Comparison of ENCODE assay signal across 11 mouse cellular contexts in genomic region chr13:51434460-51434859, GRCm38 (mm10). TPM values are rescaled to one million over a fixed set of nuclear protein-coding genes. Genes with fewer than 3 reads are reported as not detected.
DNase-seq lines count a peak whose midpoint lies in the region; ATAC-seq and TF ChIP-seq lines count a peak whose summit lies in the region.
"Had no signal": no experiment of that assay in that cellular context is flagged by ENCODE, and none has a peak within 500 bp of the region (broad histone marks: within the 10 kb centered on the region; RNA-seq: fewer than 3 reads in every experiment).

No protein-coding gene starts in this region.

- no peak overlapping the region for H3K9ac ChIP-seq in forebrain, embryonic 14.5 days (ENCODE audit: low read length)
- H3K9ac ChIP-seq: forebrain, embryonic 12.5 days; heart, embryonic 15.5 days had no signal

- H3K27ac ChIP-seq in left cerebral cortex, adult 2 months: no peak overlapping the region
- H3K27ac ChIP-seq in forebrain, embryonic 14.5 days (ENCODE audit: low read depth, low read length): no peak overlapping the region
- H3K27ac ChIP-seq: forebrain, embryonic 12.5 days; heart, embryonic 15.5 days had no signal

- no peak overlapping the region for H3K4me3 ChIP-seq in left cerebral cortex, adult 2 months
- no peak overlapping the region for H3K4me3 ChIP-seq in E14TG2a.4 (replicated peaks; ENCODE audit: low read length)
- H3K4me3 ChIP-seq in forebrain, embryonic 14.5 days (ENCODE audit: low read depth, low read length): no peak overlapping the region
- H3K4me3 ChIP-seq: forebrain, embryonic 12.5 days; heart, embryonic 15.5 days had no signal

- H3K4me1 ChIP-seq in E14TG2a.4 (replicated peaks; ENCODE audit: low read depth, low read length): peaks cover 13% of the 10 kb centered on the region
- H3K4me1 ChIP-seq in forebrain, embryonic 14.5 days (ENCODE audit: control insufficient read depth, insufficient read depth, low read length): peaks cover 6% of the 10 kb centered on the region; the same call in 1 of the 2 replicates
- H3K4me1 ChIP-seq: heart, embryonic 15.5 days had no signal

- peaks cover 4% of the 10 kb centered on the region; the same call in 1 of the 2 replicates for H3K27me3 ChIP-seq in E14TG2a.4 (ENCODE audit: insufficient read depth, low read length)
- H3K27me3 ChIP-seq in Patski: peaks cover 13% of the 10 kb centered on the region
- H3K27me3 ChIP-seq in forebrain, embryonic 14.5 days (replicated peaks; ENCODE audit: control insufficient read depth, insufficient read depth, low read length): no peaks in the 10 kb centered on the region
- H3K27me3 ChIP-seq: forebrain, embryonic 12.5 days; heart, embryonic 15.5 days had no signal

- ATAC-seq in Patski: no peak
- ATAC-seq in granulocyte monocyte progenitor cell, adult 5-6 weeks (replicated peaks; ENCODE audit: poor library complexity, severe bottlenecking): peak; percentile 53; the same call in 1 of the 2 replicates
- ATAC-seq in forebrain, embryonic 14.5 days: no peak

- H3K4me2 ChIP-seq in forebrain, embryonic 14.5 days (ENCODE audit: low read length): no peak overlapping the region
- H3K4me2 ChIP-seq: forebrain, embryonic 12.5 days; heart, embryonic 15.5 days had no signal

- CTCF ChIA-PET in Patski (lab: Charles Lee): interaction anchor here (1.1 kb wide), 1 partner anchor 21 kb away, joined by 3 read pairs; no protein-coding TSS in a partner anchor

- TF ChIP-seq CTCF in left cerebral cortex, adult 2 months (IDR thresholded peaks at IDR 0.05): peak; percentile 65
- TF ChIP-seq CTCF in E14TG2a.4 (conservative IDR thresholded peaks at IDR 0.05; ENCODE audit: low read length): peak; percentile 58
- TF ChIP-seq CTCF in Patski (IDR thresholded peaks at IDR 0.05): peak; percentile 59

- POLR2A ChIA-PET in Patski (lab: Charles Lee): no interaction called here

- in situ Hi-C loops in Patski (cut with MboI; ENCODE audit: low pct_unique_long_range_greater_than_20kb): loop anchor here (25.0 kb wide), 1 partner anchor 1222 kb away; no protein-coding TSS in a partner anchor

- DNase-seq in left cerebral cortex, adult 2 months (ENCODE audit: extremely low spot score in 1 of 2, low spot score in 2 of 2): no peak
- DNase-seq in left cerebral cortex, adult 18-20 months (ENCODE audit: low spot score in 2 of 2): no peak
- no peak for DNase-seq in Patski (ENCODE audit: low read depth, low spot score)
- no peak for DNase-seq in urinary bladder, postnatal 10 days (ENCODE audit: low spot score)
- no peak for DNase-seq in forebrain, embryonic 14.5 days (ENCODE audit: low spot score)
- DNase-seq: cerebellum, adult 9-11 months had no signal

- 56% methylated on average over 2 of the region's 2 CpGs for WGBS in forebrain, embryonic 14.5 days

- intact Hi-C loops in left cerebral cortex, adult 2 months (cut with DNase I): no loop called here

- no peaks in the 10 kb centered on the region for H3K9me3 ChIP-seq in E14TG2a.4 (ENCODE audit: low read length)
- H3K9me3 ChIP-seq in forebrain, embryonic 14.5 days (replicated peaks; ENCODE audit: control insufficient read depth, low read length): no peaks in the 10 kb centered on the region
- H3K9me3 ChIP-seq: forebrain, embryonic 12.5 days; heart, embryonic 15.5 days had no signal

- no peaks in the 10 kb centered on the region for H3K36me3 ChIP-seq in E14TG2a.4 (ENCODE audit: insufficient read depth, low read length)
- H3K36me3 ChIP-seq in forebrain, embryonic 14.5 days (ENCODE audit: control insufficient read depth, insufficient read depth, low read length): no peaks in the 10 kb centered on the region
- H3K36me3 ChIP-seq: heart, embryonic 15.5 days had no signal

RNA-seq across cellular contexts. Expression of gene S1pr3, which starts 26.0 kb away (rescaled TPM):
- total RNA-seq in left cerebral cortex, adult 2 months (2021): 1 to 10 TPM; 7.1 TPM
- total RNA-seq in left cerebral cortex, adult 18-20 months (2021): 1 to 10 TPM; 6.7 to 7.3 TPM
- 0.17 TPM for polyA plus RNA-seq in Patski (2021)
- 16.4 and 18.7 TPM in 2 replicates for total RNA-seq in granulocyte monocyte progenitor cell, adult 5-6 weeks (2014; fragmentation: Nextera tagmentation)
- total RNA-seq in granulocyte monocyte progenitor cell, adult 5-6 weeks (2017): 8.9 and 9.8 TPM in 2 replicates
- 10.3 and 12.3 TPM in 2 replicates for polyA plus RNA-seq in forebrain, embryonic 14.5 days (2014; fragmentation: Nextera tagmentation; extraction: Ambion mirVana)
- total RNA-seq: monocyte, adult 5-6 weeks had no signal
